In genomic region chr16:11384361-11384760, GRCm38 (mm10) we compare ENCODE assay signal across 14 mouse cellular contexts.
A peak's percentile ranks its signal among the peaks of the same experiment; 100 is the strongest.
DNase-seq lines count a peak whose midpoint lies in the region; ATAC-seq and TF ChIP-seq lines count a peak whose summit lies in the region.
"Had no signal": no experiment of that assay in that cellular context is flagged by ENCODE, and none has a peak within 500 bp of the region (broad histone marks: within the 10 kb centered on the region; RNA-seq: fewer than 3 reads in every experiment).

No protein-coding gene starts in this region.

- H3K9ac ChIP-seq in hindbrain, postnatal 0 days (replicated peaks; ENCODE audit: low read length), result no peak overlapping the region
- H3K9ac ChIP-seq in hindbrain, embryonic 12.5 days, result no peak overlapping the region
- no peak overlapping the region for H3K9ac ChIP-seq in liver, embryonic 11.5 days (ENCODE audit: low read depth, low read length)
- H3K9ac ChIP-seq: embryonic facial prominence, embryonic 15.5 days; limb, embryonic 12.5 days had no signal

- H3K4me2 ChIP-seq in hindbrain, postnatal 0 days (ENCODE audit: low read depth, low read length), result no peak overlapping the region
- no peak overlapping the region for H3K4me2 ChIP-seq in hindbrain, embryonic 12.5 days (replicated peaks)
- no peak overlapping the region for H3K4me2 ChIP-seq in liver, embryonic 11.5 days
- H3K4me2 ChIP-seq: embryonic facial prominence, embryonic 15.5 days; limb, embryonic 12.5 days had no signal

- H3K36me3 ChIP-seq in hindbrain, postnatal 0 days (ENCODE audit: insufficient read depth, low read length), result no peaks in the 10 kb centered on the region
- no peaks in the 10 kb centered on the region for H3K36me3 ChIP-seq in hindbrain, embryonic 12.5 days
- no peaks in the 10 kb centered on the region for H3K36me3 ChIP-seq in testis, adult 2 months (ENCODE audit: control insufficient read depth, insufficient read depth, low read length)
- H3K36me3 ChIP-seq in liver, embryonic 11.5 days (ENCODE audit: control insufficient read depth, insufficient read depth, low read length), result no peaks in the 10 kb centered on the region
- H3K36me3 ChIP-seq: embryonic facial prominence, embryonic 15.5 days; limb, embryonic 12.5 days had no signal

- H3K9me3 ChIP-seq in hindbrain, postnatal 0 days (ENCODE audit: low read length), result no peaks in the 10 kb centered on the region
- no peaks in the 10 kb centered on the region for H3K9me3 ChIP-seq in hindbrain, embryonic 12.5 days (replicated peaks)
- H3K9me3 ChIP-seq in liver, embryonic 11.5 days (ENCODE audit: control insufficient read depth, low read length), result no peaks in the 10 kb centered on the region
- H3K9me3 ChIP-seq: embryonic facial prominence, embryonic 15.5 days; limb, embryonic 12.5 days had no signal

- ATAC-seq in hindbrain, postnatal 0 days, result peak; percentile 79
- no peak for ATAC-seq in hindbrain, embryonic 12.5 days (ENCODE audit: low FRiP score)
- no peak for ATAC-seq in liver, embryonic 11.5 days (replicated peaks; ENCODE audit: low FRiP score)

- no peak for TF ChIP-seq POLR2A in testis, adult 2 months (IDR thresholded peaks at IDR 0.05; ENCODE audit: control insufficient read depth, low read depth, low read length)

- DNase-seq in hindbrain, postnatal 0 days (ENCODE audit: low spot score), result peak; percentile 57
- peak; percentile 47 for DNase-seq in right cerebral cortex, postnatal 14 days
- DNase-seq in right cerebral cortex, postnatal 36 days (ENCODE audit: low spot score in 2 of 2), result no peak
- peak; percentile 31 for DNase-seq in cerebellum, adult 9-10 months
- DNase-seq in liver, embryonic 11.5 days (ENCODE audit: low spot score), result no peak
- no peak for DNase-seq in heart, adult 11 months
- DNase-seq: kidney, postnatal 4 days; lung, postnatal 14 days; retina, postnatal 1 day; thymus, adult 18-20 months had no signal

- TF ChIP-seq CTCF in hindbrain, postnatal 0 days (IDR thresholded peaks at IDR 0.05; ENCODE audit: low read depth), result no peak
- TF ChIP-seq CTCF in testis, adult 2 months (IDR thresholded peaks at IDR 0.05; ENCODE audit: control insufficient read depth, insufficient read depth, insufficient replicate concordance, low read depth, low read length), result no peak

- no peaks in the 10 kb centered on the region for H3K27me3 ChIP-seq in hindbrain, postnatal 0 days (ENCODE audit: insufficient read depth, low read length)
- H3K27me3 ChIP-seq in hindbrain, embryonic 12.5 days, result no peaks in the 10 kb centered on the region
- H3K27me3 ChIP-seq in testis, adult 2 months (ENCODE audit: control insufficient read depth, insufficient read depth, low read length), result no peaks in the 10 kb centered on the region
- H3K27me3 ChIP-seq in liver, embryonic 11.5 days (replicated peaks; ENCODE audit: control insufficient read depth, insufficient read depth, low read length), result no peaks in the 10 kb centered on the region
- H3K27me3 ChIP-seq: embryonic facial prominence, embryonic 15.5 days; limb, embryonic 12.5 days had no signal

- WGBS in hindbrain, postnatal 0 days, result 38% methylated on average over 5 of the region's 5 CpGs
- 72% methylated on average over 5 of the region's 5 CpGs for WGBS in hindbrain, embryonic 12.5 days
- WGBS in liver, embryonic 11.5 days, result 74% methylated on average over 5 of the region's 5 CpGs

- no peaks in the 10 kb centered on the region for H3K4me1 ChIP-seq in hindbrain, postnatal 0 days (ENCODE audit: insufficient read depth, low read length)
- no peaks in the 10 kb centered on the region for H3K4me1 ChIP-seq in hindbrain, embryonic 12.5 days
- no peaks in the 10 kb centered on the region; the same call in 1 of the 2 replicates for H3K4me1 ChIP-seq in testis, adult 2 months (ENCODE audit: control insufficient read depth, insufficient read depth, low read length)
- peaks cover 6% of the 10 kb centered on the region for H3K4me1 ChIP-seq in liver, embryonic 11.5 days (replicated peaks; ENCODE audit: control insufficient read depth, insufficient read depth, low read length)

- H3K27ac ChIP-seq in hindbrain, postnatal 0 days, result no peak overlapping the region
- no peak overlapping the region for H3K27ac ChIP-seq in hindbrain, embryonic 12.5 days
- 0 out of 2 replicates have a peak overlapping the region, but pooled peaks have one; percentile 52 for H3K27ac ChIP-seq in testis, adult 2 months (ENCODE audit: control insufficient read depth, insufficient read depth, low read depth, low read length)
- H3K27ac ChIP-seq in liver, embryonic 11.5 days (ENCODE audit: low read depth, low read length), result no peak overlapping the region
- H3K27ac ChIP-seq: embryonic facial prominence, embryonic 15.5 days; limb, embryonic 12.5 days had no signal

- no peak overlapping the region for H3K4me3 ChIP-seq in hindbrain, postnatal 0 days (ENCODE audit: low read length)
- H3K4me3 ChIP-seq in hindbrain, embryonic 12.5 days, result no peak overlapping the region
- H3K4me3 ChIP-seq in testis, adult 2 months (ENCODE audit: control insufficient read depth, low read depth, low read length), result no peak overlapping the region
- H3K4me3 ChIP-seq in liver, embryonic 11.5 days (ENCODE audit: low read depth, low read length), result no peak overlapping the region
- H3K4me3 ChIP-seq: embryonic facial prominence, embryonic 15.5 days; limb, embryonic 12.5 days had no signal

Comparison
In these comparisons a context has a peak if more than half of its experiments do, and no peak if none do; other contexts are left out.
1. DNase-seq: peak in hindbrain, postnatal 0 days (single experiment), right cerebral cortex, postnatal 14 days (single experiment) and cerebellum, adult 9-10 months (single experiment); none in right cerebral cortex, postnatal 36 days (0 of 2), liver, embryonic 11.5 days (single experiment) and heart, adult 11 months (single experiment).